In the genomic region with DNA sequence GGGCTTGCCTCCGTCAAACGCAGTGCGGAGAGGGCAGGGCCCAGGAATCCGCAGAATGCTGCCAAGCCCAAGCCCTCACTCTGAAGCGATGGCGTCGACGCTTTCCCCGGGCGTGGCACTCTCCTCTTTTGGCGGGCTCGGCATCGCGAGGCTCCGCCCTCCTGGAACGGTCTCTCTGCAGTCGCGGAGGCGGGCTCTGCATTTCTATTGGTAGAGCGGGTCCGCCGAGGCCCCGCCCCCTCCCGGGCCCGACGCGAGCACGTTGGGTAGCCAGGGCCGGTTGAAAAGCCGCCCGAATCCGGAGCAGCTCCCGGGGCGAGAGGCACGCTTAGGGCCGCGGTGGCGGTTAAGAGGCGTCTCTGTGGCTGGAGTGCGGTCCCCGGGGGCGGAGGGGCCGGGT, we compare ENCODE assay signal across 8 mouse cellular contexts. TPM values are rescaled to one million over a fixed set of nuclear protein-coding genes. Genes with fewer than 3 reads are reported as not detected.
DNase-seq lines count a peak whose midpoint lies in the region; ATAC-seq and TF ChIP-seq lines count a peak whose summit lies in the region.

A gene (plus strand): TSS at position 262 of the 400 bp plus-strand sequence.

- H3K36me3 ChIP-seq in heart, embryonic 11.5 days (ENCODE audit: control insufficient read depth, insufficient read depth, low read length) = 0 out of 2 replicates have a peak, but pooled peaks cover 3% of the 10 kb centered on the region
- peaks cover 29% of the 10 kb centered on the region for H3K36me3 ChIP-seq in kidney, embryonic 15.5 days
- H3K36me3 ChIP-seq in limb, embryonic 15.5 days = peaks cover 16% of the 10 kb centered on the region
- H3K36me3 ChIP-seq in midbrain, postnatal 0 days (ENCODE audit: insufficient read depth, low read length) = no peaks in the 10 kb centered on the region

- H3K27ac ChIP-seq in heart, embryonic 11.5 days (ENCODE audit: low read depth, low read length) = peak within 1 kb of the TSS; percentile 99
- peak within 1 kb of the TSS; percentile 99 for H3K27ac ChIP-seq in kidney, embryonic 15.5 days
- peak within 1 kb of the TSS; percentile 100 for H3K27ac ChIP-seq in limb, embryonic 15.5 days
- peak within 1 kb of the TSS; percentile 100 for H3K27ac ChIP-seq in midbrain, postnatal 0 days (ENCODE audit: low read depth, low read length)

- DNase-seq in CD4-positive helper T cell, adult 2 months (ENCODE audit: low read depth, low spot score) = peak; percentile 96
- peak; percentile 97 for DNase-seq in brain, embryonic 14.5 days (ENCODE audit: low read depth)
- DNase-seq in midbrain, postnatal 0 days (ENCODE audit: low spot score) = peak; percentile 96
- peak; percentile 88 to 91 for DNase-seq in spleen, postnatal 14 days (ENCODE audit: low spot score in 2 of 2)

- H3K4me2 ChIP-seq in heart, embryonic 11.5 days = peak within 1 kb of the TSS; percentile 88
- H3K4me2 ChIP-seq in kidney, embryonic 15.5 days = peak within 1 kb of the TSS; percentile 91
- H3K4me2 ChIP-seq in limb, embryonic 15.5 days = peak within 1 kb of the TSS; percentile 75
- H3K4me2 ChIP-seq in midbrain, postnatal 0 days (ENCODE audit: low read depth, low read length, poor library complexity, severe bottlenecking) = peak within 1 kb of the TSS; percentile 91

- peaks cover 8% of the 10 kb centered on the region for H3K9me3 ChIP-seq in heart, embryonic 11.5 days (replicated peaks; ENCODE audit: control insufficient read depth, low read length)
- peaks cover 14% of the 10 kb centered on the region for H3K9me3 ChIP-seq in kidney, embryonic 15.5 days (replicated peaks)
- H3K9me3 ChIP-seq in limb, embryonic 15.5 days = 0 out of 2 replicates have a peak, but pooled peaks cover 9% of the 10 kb centered on the region
- H3K9me3 ChIP-seq in midbrain, postnatal 0 days (ENCODE audit: low read length) = no peaks in the 10 kb centered on the region

- TF ChIP-seq CTCF in brain, embryonic 14.5 days (IDR thresholded peaks at IDR 0.05; ENCODE audit: borderline replicate concordance, extremely low read depth, insufficient read depth, insufficient read length) = no peak
- no peak for TF ChIP-seq CTCF in midbrain, postnatal 0 days (IDR thresholded peaks at IDR 0.05)

- WGBS in heart, embryonic 11.5 days (ENCODE audit: insufficient replicate concordance) = 2% methylated on average over 42 of the region's 43 CpGs
- 1% methylated on average over 41 of the region's 43 CpGs for WGBS in kidney, embryonic 15.5 days
- 1% methylated on average over 43 of the region's 43 CpGs for WGBS in limb, embryonic 15.5 days
- WGBS in midbrain, postnatal 0 days = 1% methylated on average over 41 of the region's 43 CpGs

- 0 out of 2 replicates have a peak, but pooled peaks cover 3% of the 10 kb centered on the region for H3K4me1 ChIP-seq in heart, embryonic 11.5 days (ENCODE audit: control insufficient read depth, insufficient read depth, low read length)
- peaks cover 12% of the 10 kb centered on the region for H3K4me1 ChIP-seq in kidney, embryonic 15.5 days
- H3K4me1 ChIP-seq in limb, embryonic 15.5 days = peaks cover 8% of the 10 kb centered on the region; the same call in 1 of the 2 replicates
- no peaks in the 10 kb centered on the region for H3K4me1 ChIP-seq in midbrain, postnatal 0 days (ENCODE audit: insufficient read depth, low read length)

- H3K4me3 ChIP-seq in heart, embryonic 11.5 days (ENCODE audit: low read depth, low read length) = peak within 1 kb of the TSS; percentile 64
- peak within 1 kb of the TSS; percentile 73 for H3K4me3 ChIP-seq in kidney, embryonic 15.5 days (replicated peaks)
- H3K4me3 ChIP-seq in limb, embryonic 15.5 days = peak within 1 kb of the TSS; percentile 67
- peak within 1 kb of the TSS; percentile 63 for H3K4me3 ChIP-seq in midbrain, postnatal 0 days (ENCODE audit: low read depth, low read length)

- H3K9ac ChIP-seq in heart, embryonic 11.5 days (ENCODE audit: low read depth, low read length) = peak within 1 kb of the TSS; percentile 92
- peak within 1 kb of the TSS; percentile 92 for H3K9ac ChIP-seq in kidney, embryonic 15.5 days
- peak within 1 kb of the TSS; percentile 88 for H3K9ac ChIP-seq in limb, embryonic 15.5 days
- peak within 1 kb of the TSS; percentile 97 for H3K9ac ChIP-seq in midbrain, postnatal 0 days (replicated peaks; ENCODE audit: low read length, poor library complexity, severe bottlenecking)

- H3K27me3 ChIP-seq in heart, embryonic 11.5 days (ENCODE audit: control insufficient read depth, insufficient read depth, low read length) = no peaks in the 10 kb centered on the region
- H3K27me3 ChIP-seq in kidney, embryonic 15.5 days = no peaks in the 10 kb centered on the region
- no peaks in the 10 kb centered on the region for H3K27me3 ChIP-seq in limb, embryonic 15.5 days
- H3K27me3 ChIP-seq in midbrain, postnatal 0 days (ENCODE audit: insufficient read depth, low read length) = no peaks in the 10 kb centered on the region

- TF ChIP-seq POLR2A in brain, embryonic 14.5 days (IDR thresholded peaks at IDR 0.05; ENCODE audit: borderline replicate concordance, extremely low read depth, insufficient read depth, insufficient read length, poor library complexity, severe bottlenecking) = peak; percentile 73

- ATAC-seq in erythroblast, adult 5-6 weeks (replicated peaks; ENCODE audit: low FRiP score, poor library complexity, severe bottlenecking) = peak; percentile 98
- peak; percentile 95 for ATAC-seq in heart, embryonic 11.5 days (replicated peaks; ENCODE audit: insufficient number of reproducible peaks, low FRiP score, low TSS enrichment)
- peak; percentile 96 for ATAC-seq in kidney, embryonic 15.5 days (replicated peaks; ENCODE audit: low FRiP score)
- peak; percentile 90 for ATAC-seq in limb, embryonic 15.5 days (ENCODE audit: insufficient number of reproducible peaks, low FRiP score, low TSS enrichment, low read depth)
- peak; percentile 97 for ATAC-seq in midbrain, postnatal 0 days (ENCODE audit: low FRiP score)

RNA-seq across cellular contexts. Expression of the gene that starts here (rescaled TPM):
- 31.7 and 32.2 TPM in 2 replicates for polyA plus RNA-seq in brain, embryonic 14.5 days (2012; rRNA removed)
- total RNA-seq in erythroblast, adult 5-6 weeks (2015; ENCODE audit: low replicate concordance) = 14.4 and 15.9 TPM in 2 replicates
- 21.0 and 25.2 TPM in 2 replicates for total RNA-seq in erythroblast, adult 5-6 weeks (2017; ENCODE audit: low replicate concordance)
- 9.5 and 12.3 TPM in 2 replicates for polyA plus RNA-seq in heart, embryonic 11.5 days (2014; fragmentation: Nextera tagmentation; extraction: Ambion mirVana)
- 12.4 and 15.4 TPM in 2 replicates for polyA plus RNA-seq in kidney, embryonic 15.5 days (2015; fragmentation: Nextera tagmentation; extraction: Ambion mirVana)
- polyA plus RNA-seq in limb, embryonic 15.5 days (2015; fragmentation: Nextera tagmentation; extraction: Ambion mirVana) = 10.3 and 12.5 TPM in 2 replicates
- 32.9 and 45.7 TPM in 2 replicates for total RNA-seq in midbrain, postnatal 0 days (2014; rRNA removed)
- 7.0 and 10.0 TPM in 2 replicates for polyA plus RNA-seq in midbrain, postnatal 0 days (2015; fragmentation: Nextera tagmentation; extraction: Ambion mirVana)

Comparison
In these comparisons a context has a peak if more than half of its experiments do, and no peak if none do; other contexts are left out.
1. Peak in every context shown above with its lines: DNase-seq, ATAC-seq, H3K4me3 ChIP-seq and H3K27ac ChIP-seq.